Mouse (Mus musculus) embryonic facial prominence, embryonic 12.5 days (tissue): ENCODE results near the gene Rdh16f1. TPM values are rescaled to one million over a fixed set of nuclear protein-coding genes. Genes with fewer than 3 reads are reported as not detected.

Source experiments
- ATAC-seq: fragments of 200-750 bp; cut with Nextera tagmentation; 2 replicates; pipeline ENCODE4 v1.8.0; 2017; ENCODE audit not compliant: insufficient number of reproducible peaks, insufficient read depth, low FRiP score, low TSS enrichment
- H3K27ac ChIP-seq: fragments of 300-500 bp; sonication (generic); 2 replicates; pipeline ENCODE4 v1.5.1; 2016; ENCODE audit warnings: mild to moderate bottlenecking
- H3K27me3 ChIP-seq: fragments of 300-500 bp; sonication (generic); 2 replicates; pipeline ENCODE4 v1.6.1; 2016; ENCODE audit warnings: mild to moderate bottlenecking, moderate library complexity
- H3K36me3 ChIP-seq: fragments of 300-500 bp; sonication (generic); 2 replicates; pipeline ENCODE4 v1.6.1; 2016; ENCODE audit warnings: mild to moderate bottlenecking
- H3K4me1 ChIP-seq: fragments of 300-500 bp; sonication (generic); 2 replicates; pipeline ENCODE4 v1.6.1; 2016
- H3K4me2 ChIP-seq: fragments of 300-500 bp; sonication (generic); replicated peaks from 2 replicates; pipeline ENCODE4 v1.6.1; 2016; ENCODE audit warnings: mild to moderate bottlenecking, moderate library complexity
- H3K4me3 ChIP-seq: fragments of 300-500 bp; sonication (generic); 2 replicates; pipeline ENCODE4 v1.5.1; 2016; ENCODE audit warnings: mild to moderate bottlenecking
- H3K9ac ChIP-seq: fragments of 300-500 bp; sonication (generic); 2 replicates; pipeline ENCODE4 v1.6.1; 2016; ENCODE audit warnings: mild to moderate bottlenecking, moderate library complexity
- H3K9me3 ChIP-seq: fragments of 300-500 bp; sonication (generic); 2 replicates; pipeline ENCODE4 v1.6.1; 2016; ENCODE audit warnings: mild to moderate bottlenecking, moderate library complexity
- WGBS: fragments of 180-500 bp; shearing (Covaris S2); methylation state at CpG from one replicate; pipeline ENCODE4 v1.1.7; 2016; 5-methylcytosine and 5-hydroxymethylcytosine counted together
- polyA plus RNA-seq: library from polyadenylated mRNA; unstranded; fragments of >200 nt; fragmentation: Nextera tagmentation; extraction: Ambion mirVana; gene quantifications from 2 replicates; pipeline ENCODE4 v1.2.1, GENCODE M21; 2016

Rdh16f1 gene
- 0.09 TPM in 1 of 2 replicates, not detected in the other for polyA plus RNA-seq

- no peaks in the 10 kb centered on the region for H3K36me3 ChIP-seq
- H3K27ac ChIP-seq, result no peak within 1 kb of the TSS
- H3K4me2 ChIP-seq, result no peak within 1 kb of the TSS
- no peaks in the 10 kb centered on the region for H3K4me1 ChIP-seq
- H3K9me3 ChIP-seq, result no peaks in the 10 kb centered on the region
- no peak within 1 kb of the TSS for H3K9ac ChIP-seq
- no peaks in the 10 kb centered on the region for H3K27me3 ChIP-seq
- no peak within 1 kb of the TSS for H3K4me3 ChIP-seq
- WGBS, result 70% methylated on average over 9 of the region's 9 CpGs
- no peak for ATAC-seq
These were observed at the start of gene Rdh16f1, which contains the start of gene Rdh1 for GRCm38 (mm10) chr10:127759181-127760110. Gene Rdh16f1, plus strand, starts transcription at chr10:127759787. Gene Rdh1, plus strand, starts transcription at chr10:127759721.

DNA sequence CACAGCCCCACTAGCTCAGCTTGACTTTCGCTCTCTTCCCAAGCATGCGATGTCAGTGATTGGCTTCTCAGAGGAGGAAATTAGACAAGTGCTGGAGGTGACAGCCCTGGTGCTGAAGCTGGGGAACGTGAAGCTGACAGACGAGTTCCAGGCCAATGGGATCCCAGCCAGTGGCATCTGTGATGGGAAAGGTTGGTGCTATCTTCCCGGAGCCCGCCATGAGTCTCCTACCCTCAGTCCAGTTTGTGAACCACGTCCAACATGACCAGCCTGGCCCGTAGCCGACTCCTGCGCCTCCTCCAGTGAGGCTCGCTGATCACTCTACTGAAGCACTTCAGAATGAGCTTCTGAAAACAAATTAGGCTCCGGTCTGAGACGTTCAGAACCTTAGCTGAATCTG, 49.3 kb upstream of the Rdh16f1 start:
- ATAC-seq, result no peak
- WGBS, result 76% methylated on average over 13 of the region's 13 CpGs
- H3K27me3 ChIP-seq, result no peaks in the 10 kb centered on the region

DNA sequence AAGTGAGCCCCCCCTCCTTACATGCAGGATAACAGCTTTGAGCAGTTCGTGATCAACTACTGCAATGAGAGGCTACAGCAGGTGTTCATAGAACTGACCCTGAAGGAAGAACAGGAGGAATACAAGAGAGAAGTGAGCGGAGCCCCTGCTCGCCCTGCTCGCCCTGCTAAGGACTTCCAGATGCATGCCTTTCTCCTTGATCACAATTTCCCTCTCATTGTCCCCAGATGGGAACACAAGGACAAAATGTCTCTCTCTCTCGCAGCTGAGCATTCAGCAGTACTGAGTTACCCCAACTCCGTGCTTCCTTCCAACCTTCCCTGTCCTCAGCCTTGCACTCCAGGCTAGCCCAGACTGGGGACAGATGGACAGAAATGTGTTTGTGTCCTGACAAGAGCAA, 46.9 kb upstream of the Rdh16f1 start:
- no peak overlapping the region for H3K4me3 ChIP-seq
- no peak overlapping the region for H3K9ac ChIP-seq
- 28% methylated on average over 6 of the region's 6 CpGs for WGBS
- no peaks in the 10 kb centered on the region for H3K9me3 ChIP-seq
- 0 out of 2 replicates have a peak overlapping the region, but pooled peaks have one; percentile 6 for H3K27ac ChIP-seq
- peaks cover 8% of the 10 kb centered on the region for H3K4me1 ChIP-seq
- H3K36me3 ChIP-seq, result no peaks in the 10 kb centered on the region
- H3K27me3 ChIP-seq, result no peaks in the 10 kb centered on the region
- no peak overlapping the region for H3K4me2 ChIP-seq
- no peak for ATAC-seq

More for the DNA sequence above, 49.3 kb upstream of the Rdh16f1 start:
- Histone ChIP-seq H3K4me1 (peaks cover 11% of the 10 kb centered on the region), H3K27ac (no peak overlapping the region), H3K4me3 (no peak overlapping the region), H3K36me3 (no peaks in the 10 kb centered on the region), H3K9ac (no peak overlapping the region), H3K9me3 (no peaks in the 10 kb centered on the region), H3K4me2 (no peak overlapping the region)

DNA sequence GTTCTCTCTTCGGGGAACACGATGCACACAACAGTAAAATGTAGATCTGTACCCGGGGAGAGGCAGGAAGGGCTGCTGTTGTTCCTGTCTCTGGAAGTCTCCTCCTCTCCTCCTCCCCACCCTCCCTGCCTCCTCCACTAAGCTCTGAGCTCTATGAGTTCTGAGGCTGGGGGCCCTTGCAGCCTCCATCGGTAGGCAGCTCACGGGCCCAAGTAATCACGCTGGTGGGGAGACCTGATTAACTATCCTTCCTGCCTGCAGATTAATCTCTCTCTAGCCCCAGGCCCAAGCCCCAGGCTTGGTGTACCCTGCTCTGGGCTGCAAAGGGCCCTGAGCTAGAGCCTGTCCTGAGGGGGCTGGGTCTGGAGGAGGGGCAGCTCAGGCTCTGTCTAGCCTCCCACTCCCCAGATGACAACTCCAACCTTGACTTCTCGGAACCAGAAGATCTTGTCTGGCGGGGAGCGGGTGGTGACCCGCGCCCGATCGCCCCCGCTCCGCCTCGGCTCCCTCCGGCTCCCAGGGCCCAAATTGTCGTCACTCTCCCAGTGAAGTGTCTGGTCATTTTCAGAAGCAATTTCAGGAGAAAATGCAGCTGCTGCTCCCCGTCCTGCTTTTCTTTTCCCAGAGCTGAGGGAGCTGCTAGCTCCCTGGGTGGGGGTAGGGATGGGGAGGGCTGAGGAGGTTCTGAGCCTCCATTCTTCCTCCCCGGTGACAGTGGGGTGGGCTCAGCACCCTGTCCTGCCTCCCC, 37.7 kb upstream of the Rdh16f1 start:
- Histone ChIP-seq H3K36me3 (no peaks in the 10 kb centered on the region), H3K9me3 (no peaks in the 10 kb centered on the region), H3K9ac (peak overlapping the region; percentile 32), H3K4me1 (peaks cover 19% of the 10 kb centered on the region), H3K4me3 (peak overlapping the region; percentile 7; the same call in 1 of the 2 replicates), H3K27ac (0 out of 2 replicates have a peak overlapping the region, but pooled peaks have one; percentile 23), H3K4me2 (peak overlapping the region; percentile 33), H3K27me3 (peaks cover 10% of the 10 kb centered on the region)
- ATAC-seq, result peak; percentile 69; the same call in 1 of the 2 replicates
- 10% methylated on average over 20 of the region's 20 CpGs for WGBS

- Histone ChIP-seq H3K4me1 (peaks cover 11% of the 10 kb centered on the region), H3K36me3 (no peaks in the 10 kb centered on the region), H3K9ac (no peak within 1 kb of the TSS), H3K4me3 (no peak within 1 kb of the TSS), H3K4me2 (no peak within 1 kb of the TSS), H3K27me3 (peaks cover 10% of the 10 kb centered on the region), H3K27ac (no peak within 1 kb of the TSS), H3K9me3 (no peaks in the 10 kb centered on the region)
- WGBS, result 83% methylated on average over 3 of the region's 3 CpGs
- ATAC-seq, result no peak
These were observed 35.4 kb upstream of the Rdh16f1 start, which contains the start of gene Tac2 for GRCm38 (mm10) chr10:127724178-127724577. Gene Tac2, plus strand, starts transcription at chr10:127724478.

- H3K36me3 ChIP-seq, result no peaks in the 10 kb centered on the region
- no peak overlapping the region for H3K9ac ChIP-seq
- peaks cover 7% of the 10 kb centered on the region for H3K27me3 ChIP-seq
- no peak overlapping the region for H3K27ac ChIP-seq
- peaks cover 11% of the 10 kb centered on the region for H3K4me1 ChIP-seq
- no peaks in the 10 kb centered on the region for H3K9me3 ChIP-seq
- H3K4me2 ChIP-seq, result no peak overlapping the region
- no peak for ATAC-seq
- H3K4me3 ChIP-seq, result no peak overlapping the region
- 65% methylated on average over 4 of the region's 4 CpGs for WGBS
These were observed 34.5 kb upstream of the Rdh16f1 start for GRCm38 (mm10) chr10:127725136-127725535.

- Histone ChIP-seq H3K27me3 (no peaks in the 10 kb centered on the region; the same call in 1 of the 2 replicates), H3K4me3 (no peak overlapping the region), H3K36me3 (no peaks in the 10 kb centered on the region), H3K9me3 (no peaks in the 10 kb centered on the region), H3K4me1 (0 out of 2 replicates have a peak, but pooled peaks cover 6% of the 10 kb centered on the region), H3K9ac (no peak overlapping the region), H3K27ac (no peak overlapping the region), H3K4me2 (no peak overlapping the region)
- ATAC-seq, result no peak
- 71% methylated on average over 8 of the region's 8 CpGs for WGBS
These were observed 31.1 kb upstream of the Rdh16f1 start for GRCm38 (mm10) chr10:127728437-127728836.

DNA sequence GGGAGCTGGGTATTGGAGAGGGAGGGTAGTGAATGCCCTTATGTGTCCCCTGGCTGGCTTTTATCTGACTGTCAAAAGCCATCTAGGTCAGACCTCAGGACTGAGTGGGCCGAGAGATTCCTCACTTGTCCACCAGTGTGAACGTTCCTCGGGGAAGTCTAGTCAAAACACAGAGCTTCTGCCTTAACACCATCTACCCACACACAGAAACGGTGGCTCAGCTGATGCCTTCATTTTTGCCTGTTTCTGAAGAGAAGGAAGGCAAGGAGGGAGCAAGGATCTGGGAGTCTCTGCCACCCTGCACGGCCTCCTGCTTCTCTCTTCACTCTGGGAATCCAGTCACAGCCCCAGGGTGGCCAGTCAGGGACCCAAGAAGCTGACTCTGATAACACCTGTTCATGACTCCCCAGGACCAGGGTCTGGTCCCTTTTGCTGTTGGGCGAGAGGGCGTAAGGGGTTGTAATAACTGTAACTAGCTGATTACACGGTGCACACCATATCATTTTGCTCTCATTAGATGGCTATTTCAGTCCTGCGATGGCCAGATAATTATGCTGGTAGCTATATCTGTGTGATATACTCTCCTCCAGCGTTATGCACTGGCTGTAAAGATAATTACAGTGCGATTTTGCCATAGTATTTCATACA, 29.2 kb upstream of the Rdh16f1 start:
- ATAC-seq, result no peak
- H3K4me1 ChIP-seq, result 0 out of 2 replicates have a peak, but pooled peaks cover 6% of the 10 kb centered on the region
- no peak overlapping the region for H3K27ac ChIP-seq
- H3K4me3 ChIP-seq, result no peak overlapping the region
- no peaks in the 10 kb centered on the region for H3K36me3 ChIP-seq
- H3K4me2 ChIP-seq, result no peak overlapping the region
- WGBS, result 54% methylated on average over 11 of the region's 11 CpGs
- no peak overlapping the region for H3K9ac ChIP-seq
- no peaks in the 10 kb centered on the region; the same call in 1 of the 2 replicates for H3K27me3 ChIP-seq
- no peaks in the 10 kb centered on the region for H3K9me3 ChIP-seq

DNA sequence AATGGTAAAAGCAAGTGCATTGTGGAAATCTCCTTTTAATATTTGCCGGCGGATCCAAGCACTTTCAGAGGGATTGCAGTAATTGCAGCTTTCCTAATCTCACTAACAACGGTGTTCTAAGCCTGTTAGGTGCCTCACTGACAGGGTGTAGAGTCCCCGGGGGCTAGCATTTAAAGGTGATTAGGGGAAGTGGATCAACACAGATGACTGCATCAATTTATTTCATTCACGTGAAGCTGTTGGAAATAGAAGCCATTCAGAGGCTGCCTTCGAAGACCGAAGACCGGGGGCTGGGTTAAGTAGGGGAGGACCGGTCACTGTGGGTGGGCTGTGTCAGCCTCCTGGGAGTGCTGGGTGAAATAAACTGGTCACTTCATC, 28.7 kb upstream of the Rdh16f1 start:
- 26% methylated on average over 9 of the region's 9 CpGs for WGBS
- Histone ChIP-seq H3K36me3 (no peaks in the 10 kb centered on the region), H3K4me3 (no peak overlapping the region), H3K4me2 (no peak overlapping the region), H3K4me1 (0 out of 2 replicates have a peak, but pooled peaks cover 6% of the 10 kb centered on the region), H3K27ac (no peak overlapping the region), H3K27me3 (no peaks in the 10 kb centered on the region; the same call in 1 of the 2 replicates), H3K9me3 (no peaks in the 10 kb centered on the region), H3K9ac (no peak overlapping the region)
- ATAC-seq, result no peak

DNA sequence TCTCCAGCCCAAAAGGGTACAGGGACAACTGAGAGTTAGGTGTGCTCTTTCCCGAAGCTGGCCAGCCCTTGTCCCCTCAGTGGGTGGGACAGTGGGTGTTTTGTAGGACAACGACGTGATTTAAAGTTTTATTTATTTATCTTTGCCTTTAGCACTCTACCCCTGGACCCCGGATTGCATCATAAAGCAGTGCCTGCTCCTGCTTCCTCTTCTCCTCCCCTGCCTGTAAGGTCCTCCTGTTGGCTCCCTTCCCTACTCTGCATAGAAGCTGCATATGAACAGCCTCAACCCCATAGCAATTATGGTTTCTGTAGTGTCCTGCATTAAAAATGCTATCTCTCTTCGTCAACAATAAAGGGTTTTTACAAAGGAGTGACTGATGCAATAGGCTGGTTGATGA, 28.2 kb upstream of the Rdh16f1 start:
- H3K27me3 ChIP-seq, result no peaks in the 10 kb centered on the region; the same call in 1 of the 2 replicates
- WGBS, result 35% methylated on average over 5 of the region's 5 CpGs
- H3K27ac ChIP-seq, result no peak overlapping the region

GRCm38 (mm10) chr10:127734434-127734833, 25.2 kb upstream of the Rdh16f1 start:
- H3K9me3 ChIP-seq, result no peaks in the 10 kb centered on the region
- H3K27me3 ChIP-seq, result no peaks in the 10 kb centered on the region
- 38% methylated on average over 5 of the region's 5 CpGs for WGBS
- no peak overlapping the region for H3K9ac ChIP-seq
- no peak overlapping the region for H3K4me2 ChIP-seq
- 0 out of 2 replicates have a peak, but pooled peaks cover 6% of the 10 kb centered on the region for H3K4me1 ChIP-seq
- H3K27ac ChIP-seq, result no peak overlapping the region
- no peaks in the 10 kb centered on the region for H3K36me3 ChIP-seq
- ATAC-seq, result no peak
- no peak overlapping the region for H3K4me3 ChIP-seq

More for the DNA sequence above, 28.2 kb upstream of the Rdh16f1 start:
- Histone ChIP-seq H3K36me3 (no peaks in the 10 kb centered on the region), H3K4me3 (no peak overlapping the region), H3K4me1 (0 out of 2 replicates have a peak, but pooled peaks cover 6% of the 10 kb centered on the region), H3K9me3 (no peaks in the 10 kb centered on the region), H3K4me2 (no peak overlapping the region), H3K9ac (no peak overlapping the region)
- no peak for ATAC-seq
